Mouse (Mus musculus) cerebellum, adult 2 months (tissue): ENCODE results near the gene Ehd3. TPM values are rescaled to one million over a fixed set of nuclear protein-coding genes. Genes with fewer than 3 reads are reported as not detected.

Source experiments
- DNase-seq, 2 experiments: peaks; one replicate each; pipeline ENCODE4 v3.0.0; 2021
- H3K27ac ChIP-seq: fragments of 200-500 bp; 2 replicates; pipeline ENCODE4 v1.5.1; 2012; ENCODE audit warnings: low read length, control low read depth, inconsistent platforms; ENCODE audit not compliant: insufficient read depth
- H3K27me3 ChIP-seq: fragments of 200-500 bp; 2 replicates; pipeline ENCODE4 v1.6.1; 2012; ENCODE audit warnings: inconsistent platforms, mild to moderate bottlenecking, low read length, moderate library complexity; ENCODE audit not compliant: control insufficient read depth, insufficient read depth
- H3K4me1 ChIP-seq: fragments of 200-500 bp; 2 replicates; pipeline ENCODE4 v1.6.1; 2011; ENCODE audit warnings: low read length; ENCODE audit not compliant: control insufficient read depth, insufficient read depth
- H3K4me3 ChIP-seq: fragments of 200-500 bp; replicated peaks from 2 replicates; pipeline ENCODE3; 2011; ENCODE audit warnings: mild to moderate bottlenecking, low read depth, low read length, control low read depth; ENCODE audit not compliant: insufficient read depth
- CTCF ChIP-seq: fragments of 200-500 bp; IDR thresholded peaks from 2 replicates; pipeline ENCODE4 v1.5.1; 2011; ENCODE audit warnings: low read depth, mild to moderate bottlenecking, control low read depth, low read length, moderate library complexity, borderline replicate concordance; ENCODE audit not compliant: insufficient read depth
- POLR2A ChIP-seq: fragments of 200-500 bp; IDR thresholded peaks from 2 replicates; pipeline ENCODE4 v1.6.1; 2011; ENCODE audit warnings: low read length, control low read depth, borderline replicate concordance; ENCODE audit not compliant: insufficient read depth
- WGBS: fragments of 180-500 bp; shearing (Covaris S2); methylation state at CpG from one replicate; pipeline ENCODE4 v1.1.7; 2018; 5-methylcytosine and 5-hydroxymethylcytosine counted together
- polyA plus RNA-seq: library from polyadenylated mRNA; depleted of rRNA; stranded (reverse); fragments of >200 nt; gene quantifications from 2 replicates; pipeline ENCODE4 v1.2.3, GENCODE M21; 2012; rRNA removed

The Ehd3 gene
- polyA plus RNA-seq, 1 experiment = 61.9 TPM

- WGBS = 91% methylated on average over 7 of the region's 7 CpGs
- H3K4me3 ChIP-seq = no peak overlapping the region
- H3K4me1 ChIP-seq = no peaks in the 10 kb centered on the region
- TF ChIP-seq POLR2A (no peak), CTCF (no peak)
- no peaks in the 10 kb centered on the region for H3K27me3 ChIP-seq
- no peak overlapping the region for H3K27ac ChIP-seq
- DNase-seq = no peak
Measured at GRCm38 (mm10) chr17:73875674-73876073, 71.7 kb downstream of the Ehd3 start.

GRCm38 (mm10) chr17:73879262-73879916 lies 75.5 kb downstream of the Ehd3 start:
- WGBS = 86% methylated on average over 10 of the region's 10 CpGs
- Histone ChIP-seq H3K4me3 (no peak overlapping the region), H3K27me3 (no peaks in the 10 kb centered on the region), H3K4me1 (no peaks in the 10 kb centered on the region), H3K27ac (no peak overlapping the region)
- TF ChIP-seq CTCF (no peak), POLR2A (no peak)
- DNase-seq = no peak

- Histone ChIP-seq H3K4me3 (no peak overlapping the region), H3K27me3 (no peaks in the 10 kb centered on the region), H3K27ac (no peak overlapping the region), H3K4me1 (no peaks in the 10 kb centered on the region)
- 90% methylated on average over 6 of the region's 6 CpGs for WGBS
- no peak for DNase-seq
- TF ChIP-seq CTCF = no peak
- TF ChIP-seq POLR2A = no peak
Measured at GRCm38 (mm10) chr17:73880286-73880685, 76.4 kb downstream of the Ehd3 start.

- WGBS = 80% methylated on average over 6 of the region's 6 CpGs
- Histone ChIP-seq H3K4me3 (no peak overlapping the region), H3K4me1 (no peaks in the 10 kb centered on the region), H3K27ac (no peak overlapping the region), H3K27me3 (no peaks in the 10 kb centered on the region)
- TF ChIP-seq CTCF (no peak), POLR2A (no peak)
- DNase-seq = no peak
Measured at GRCm38 (mm10) chr17:73881295-73881694, 77.4 kb downstream of the Ehd3 start.

Other genes with a start within 250 kb of the Ehd3 start
- gene Galnt14, start 93.7 kb upstream of the Ehd3 start, polyA plus RNA-seq = 6.4 and 7.6 TPM in 2 replicates
- 4.6 and 5.1 TPM in 2 replicates for gene Xdh, start 146.1 kb downstream of the Ehd3 start, polyA plus RNA-seq
- gene Srd5a2, start 243.8 kb downstream of the Ehd3 start, polyA plus RNA-seq = 0.06 TPM in 1 of 2 replicates, not detected in the other